Mouse (Mus musculus) ES-E14 (cell line): ENCODE data around the gene Gmppb. TPM values are rescaled to one million over a fixed set of nuclear protein-coding genes. Genes with fewer than 3 reads are reported as not detected.

Experiments used
- DNase-seq: peaks from one replicate; pipeline ENCODE4 v3.0.0-alpha.2; 2013; ENCODE audit warnings: low read depth, low spot score
- H3K27ac ChIP-seq: 2 replicates; pipeline ENCODE4 v1.5.1; 2012; ENCODE audit warnings: low read depth, mild to moderate bottlenecking, low read length, moderate library complexity, mixed read lengths; ENCODE audit not compliant: poor library complexity, insufficient read depth, severe bottlenecking
- H3K36me3 ChIP-seq: 2 replicates; pipeline ENCODE4 v1.6.1; 2012; ENCODE audit warnings: mild to moderate bottlenecking, low read length, moderate library complexity, mixed read lengths; ENCODE audit not compliant: control insufficient read depth, poor library complexity, insufficient read depth, severe bottlenecking
- H3K4me1 ChIP-seq, 2 experiments: fragments of 150-350 bp in 1 of 2; sonication (generic) in 1 of 2; 2 replicates each; pipeline ENCODE4 v1.6.1; 2012; ENCODE audit warnings: low read length in 2 of 2, mild to moderate bottlenecking in 1 of 2, mixed read lengths in 1 of 2; ENCODE audit not compliant: control insufficient read depth in 2 of 2, insufficient read depth in 2 of 2, poor library complexity in 1 of 2
- H3K4me3 ChIP-seq, 2 experiments: fragments of 150-350 bp in 1 of 2; sonication (generic) in 1 of 2; 2 replicates each; pipeline ENCODE4 v1.5.1; 2012; ENCODE audit warnings: low read length in 2 of 2, low read depth in 1 of 2, mild to moderate bottlenecking in 1 of 2, mixed read lengths in 1 of 2; ENCODE audit not compliant: insufficient read depth in 1 of 2, poor library complexity in 1 of 2, severe bottlenecking in 1 of 2
- H3K9ac ChIP-seq: 2 replicates; pipeline ENCODE4 v1.6.1; 2012; ENCODE audit warnings: low read depth, mild to moderate bottlenecking, low read length, mixed read lengths; ENCODE audit not compliant: poor library complexity, insufficient read depth, severe bottlenecking
- H3K9me3 ChIP-seq: fragments of 150-350 bp; sonication (generic); 2 replicates; pipeline ENCODE4 v1.6.1; 2012; ENCODE audit warnings: low read depth, mild to moderate bottlenecking, low read length; ENCODE audit not compliant: control insufficient read depth, insufficient read depth
- CHD2 ChIP-seq: IDR thresholded peaks from 2 replicates; pipeline ENCODE4 v1.6.1; 2014; ENCODE audit warnings: mild to moderate bottlenecking, low read depth, low read length, inconsistent platforms
- HCFC1 ChIP-seq: IDR thresholded peaks from 2 replicates; pipeline ENCODE4 v1.6.1; 2012; ENCODE audit warnings: low read length, inconsistent platforms, borderline replicate concordance; ENCODE audit not compliant: insufficient read depth
- MAFK ChIP-seq: IDR thresholded peaks from 2 replicates; pipeline ENCODE4 v1.6.1; 2014; ENCODE audit warnings: mild to moderate bottlenecking, low read depth, low read length, inconsistent platforms; ENCODE audit not compliant: insufficient read depth
- ZC3H11A ChIP-seq: IDR thresholded peaks from 2 replicates; pipeline ENCODE4 v1.6.1; 2012; ENCODE audit warnings: low read depth, mild to moderate bottlenecking, inconsistent platforms, low read length, borderline replicate concordance
- ZNF384 ChIP-seq: IDR thresholded peaks from 2 replicates; pipeline ENCODE4 v1.6.1; 2012; ENCODE audit warnings: low read depth, low read length, inconsistent platforms
- in situ Hi-C, 2 experiments: fragments of 600-800 bp; cut with MboI; formaldehyde crosslinking; loops; one replicate each; pipeline ENCODE4 v1.15.1; 2025; ENCODE audit warnings: low sequenced_read_pairs in 2 of 2, inconsistent platforms in 1 of 2; ENCODE audit not compliant: unreplicated experiment in 2 of 2
- total RNA-seq: library from RNA; depleted of rRNA; stranded (reverse); fragments of 300-350 nt; gene quantifications from 2 replicates; pipeline ENCODE4 v1.2.3, GENCODE M21; 2012

The Gmppb gene
- total RNA-seq, 1 experiment, result 28.3 TPM

- H3K9me3 ChIP-seq, result no peaks in the 10 kb centered on the region
Measured at GRCm38 (mm10) chr9:108023216-108023615, 25.8 kb upstream of the Gmppb start.

GRCm38 (mm10) chr9:108026584-108026983 lies 22.5 kb upstream of the Gmppb start:
- no peak for DNase-seq
- Histone ChIP-seq H3K9ac (no peak overlapping the region), H3K36me3 (peaks cover 9% of the 10 kb centered on the region; the same call in 1 of the 2 replicates), H3K4me1 (peaks cover 0 to 3% of the 10 kb centered on the region in 2 experiments; a peak in 1 of 4 replicates), H3K27ac (no peak overlapping the region), H3K4me3 (no peak overlapping the region), H3K9me3 (no peaks in the 10 kb centered on the region)
- in situ Hi-C loops, result no loop called here
- TF ChIP-seq ZNF384 (no peak), ZC3H11A (no peak), MAFK (no peak), CHD2 (no peak), HCFC1 (no peak)

More at GRCm38 (mm10) chr9:108023216-108023615, 25.8 kb upstream of the Gmppb start:
- Histone ChIP-seq H3K27ac (no peak overlapping the region), H3K4me3 (no peak overlapping the region), H3K36me3 (peaks cover 9% of the 10 kb centered on the region; the same call in 1 of the 2 replicates), H3K4me1 (no peaks in the 10 kb centered on the region), H3K9ac (no peak overlapping the region)
- in situ Hi-C loops, result no loop called here
- DNase-seq, result no peak
- TF ChIP-seq ZC3H11A (no peak), ZNF384 (no peak), MAFK (no peak), CHD2 (no peak), HCFC1 (no peak)

DNA sequence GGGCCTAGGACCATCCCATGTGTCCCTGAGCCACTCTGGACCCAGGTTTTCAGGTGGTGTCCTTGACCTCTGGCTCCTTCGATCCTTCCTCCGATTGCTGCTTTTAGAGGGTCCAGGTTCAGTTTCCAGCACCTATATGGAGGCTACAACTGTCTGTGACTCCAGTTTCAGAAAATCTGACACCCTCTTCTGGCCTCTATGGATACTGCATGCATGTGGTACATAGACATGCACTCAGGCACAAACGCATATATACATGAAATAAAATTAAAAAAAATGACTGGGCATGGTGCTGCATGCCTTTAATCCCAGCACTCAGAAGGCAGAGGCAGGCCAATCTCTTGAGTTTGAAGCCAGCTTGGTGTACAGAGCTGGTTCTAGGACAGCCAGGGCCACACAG lies 21.2 kb upstream of the Gmppb start:
- TF ChIP-seq CHD2 (no peak), MAFK (no peak), ZC3H11A (no peak), ZNF384 (no peak), HCFC1 (no peak)
- H3K9me3 ChIP-seq, result no peaks in the 10 kb centered on the region
- H3K4me1 ChIP-seq, result peaks cover 4 to 7% of the 10 kb centered on the region in 2 experiments; a peak in 3 of 4 replicates
- no peak overlapping the region for H3K27ac ChIP-seq
- H3K4me3 ChIP-seq, result no peak overlapping the region
- H3K36me3 ChIP-seq, result peaks cover 10% of the 10 kb centered on the region; the same call in 1 of the 2 replicates
- in situ Hi-C loops, result no loop called here
- no peak for DNase-seq
- no peak overlapping the region for H3K9ac ChIP-seq

DNA sequence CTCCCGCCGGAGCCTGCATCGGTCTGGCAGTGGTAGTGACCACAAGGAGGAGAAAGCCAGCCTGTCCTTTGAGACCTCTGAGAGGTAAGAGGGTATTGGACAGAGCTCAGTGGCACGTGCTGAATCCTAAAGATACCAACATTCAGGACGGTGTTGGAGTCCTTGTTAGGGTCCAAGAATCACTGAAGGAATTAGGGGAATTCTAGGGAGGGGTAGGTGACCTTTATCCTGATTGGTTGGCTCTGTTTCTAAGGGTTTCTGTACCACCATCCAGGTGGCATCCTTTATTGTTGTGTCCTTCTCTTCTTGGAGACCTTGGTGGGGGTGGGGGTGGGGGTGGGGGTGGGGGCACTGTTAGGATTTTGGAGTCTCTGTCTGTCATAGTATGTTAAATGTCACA lies 16.9 kb upstream of the Gmppb start:
- peaks cover 6 to 9% of the 10 kb centered on the region in 2 experiments for H3K4me1 ChIP-seq
- in situ Hi-C loops, result no loop called here
- H3K27ac ChIP-seq, result no peak overlapping the region
- H3K36me3 ChIP-seq, result peaks cover 12% of the 10 kb centered on the region; the same call in 1 of the 2 replicates
- no peak for TF ChIP-seq ZC3H11A
- TF ChIP-seq HCFC1, result no peak
- no peak for TF ChIP-seq ZNF384
- TF ChIP-seq CHD2, result no peak
- TF ChIP-seq MAFK, result no peak
- no peaks in the 10 kb centered on the region for H3K9me3 ChIP-seq
- DNase-seq, result no peak
- no peak overlapping the region for H3K9ac ChIP-seq
- 0 out of 4 replicates have a peak overlapping the region, but pooled peaks of 1 of the 2 experiments have one; percentile 21 for H3K4me3 ChIP-seq
